Mouse (Mus musculus) kidney, embryonic 15.5 days (tissue): ENCODE results near the gene Crtc3. TPM values are rescaled to one million over a fixed set of nuclear protein-coding genes. Genes with fewer than 3 reads are reported as not detected.
A peak's percentile ranks its signal among the peaks of the same experiment; 100 is the strongest.

ENCODE experiments used
- ATAC-seq: fragments of 200-750 bp; cut with Nextera tagmentation; replicated peaks from 2 replicates; pipeline ENCODE4 v1.8.0; 2017; ENCODE audit warnings: moderate TSS enrichment; ENCODE audit not compliant: low FRiP score
- H3K27ac ChIP-seq: fragments of 300-500 bp; sonication (generic); 2 replicates; pipeline ENCODE4 v1.5.1; 2015; ENCODE audit warnings: mild to moderate bottlenecking, inconsistent platforms
- H3K27me3 ChIP-seq: fragments of 300-500 bp; sonication (generic); 2 replicates; pipeline ENCODE4 v1.6.1; 2015; ENCODE audit warnings: inconsistent platforms
- H3K36me3 ChIP-seq: fragments of 300-500 bp; sonication (generic); 2 replicates; pipeline ENCODE4 v1.6.1; 2015; ENCODE audit warnings: inconsistent platforms
- H3K4me1 ChIP-seq: fragments of 300-500 bp; sonication (generic); 2 replicates; pipeline ENCODE4 v1.6.1; 2015; ENCODE audit warnings: inconsistent platforms
- H3K4me2 ChIP-seq: fragments of 300-500 bp; sonication (generic); 2 replicates; pipeline ENCODE4 v1.6.1; 2015; ENCODE audit warnings: moderate library complexity, mild to moderate bottlenecking, inconsistent platforms
- H3K4me3 ChIP-seq: fragments of 300-500 bp; sonication (generic); replicated peaks from 2 replicates; pipeline ENCODE4 v1.5.1; 2015; ENCODE audit warnings: mild to moderate bottlenecking, inconsistent platforms
- H3K9ac ChIP-seq: fragments of 300-500 bp; sonication (generic); 2 replicates; pipeline ENCODE4 v1.6.1; 2015; ENCODE audit warnings: mild to moderate bottlenecking, inconsistent platforms
- H3K9me3 ChIP-seq: fragments of 300-500 bp; sonication (generic); replicated peaks from 2 replicates; pipeline ENCODE4 v1.6.1; 2016; ENCODE audit warnings: inconsistent platforms
- WGBS: fragments of 180-500 bp; shearing (Covaris S2); methylation state at CpG from one replicate; pipeline ENCODE4 v1.1.7; 2015; ENCODE audit warnings: mixed read lengths; 5-methylcytosine and 5-hydroxymethylcytosine counted together
- polyA plus RNA-seq: library from polyadenylated mRNA; unstranded; fragments of >200 nt; fragmentation: Nextera tagmentation; extraction: Ambion mirVana; gene quantifications from 2 replicates; pipeline ENCODE4 v1.2.1, GENCODE M21; 2015

The Crtc3 gene
- polyA plus RNA-seq, 1 experiment from 2014 or later, result 21.9 TPM

GRCm38 (mm10) chr7:80682630-80683029 lies 6.0 kb downstream of the Crtc3 start:
- no peaks in the 10 kb centered on the region for H3K9me3 ChIP-seq
- no peak overlapping the region for H3K4me3 ChIP-seq
- no peak overlapping the region for H3K9ac ChIP-seq
- WGBS, result 60% methylated on average over 1 of the region's 1 CpGs
- no peak overlapping the region for H3K4me2 ChIP-seq
- ATAC-seq, result no peak
- H3K4me1 ChIP-seq, result peaks cover 37% of the 10 kb centered on the region
- H3K27me3 ChIP-seq, result no peaks in the 10 kb centered on the region
- no peak overlapping the region for H3K27ac ChIP-seq
- no peaks in the 10 kb centered on the region for H3K36me3 ChIP-seq

DNA sequence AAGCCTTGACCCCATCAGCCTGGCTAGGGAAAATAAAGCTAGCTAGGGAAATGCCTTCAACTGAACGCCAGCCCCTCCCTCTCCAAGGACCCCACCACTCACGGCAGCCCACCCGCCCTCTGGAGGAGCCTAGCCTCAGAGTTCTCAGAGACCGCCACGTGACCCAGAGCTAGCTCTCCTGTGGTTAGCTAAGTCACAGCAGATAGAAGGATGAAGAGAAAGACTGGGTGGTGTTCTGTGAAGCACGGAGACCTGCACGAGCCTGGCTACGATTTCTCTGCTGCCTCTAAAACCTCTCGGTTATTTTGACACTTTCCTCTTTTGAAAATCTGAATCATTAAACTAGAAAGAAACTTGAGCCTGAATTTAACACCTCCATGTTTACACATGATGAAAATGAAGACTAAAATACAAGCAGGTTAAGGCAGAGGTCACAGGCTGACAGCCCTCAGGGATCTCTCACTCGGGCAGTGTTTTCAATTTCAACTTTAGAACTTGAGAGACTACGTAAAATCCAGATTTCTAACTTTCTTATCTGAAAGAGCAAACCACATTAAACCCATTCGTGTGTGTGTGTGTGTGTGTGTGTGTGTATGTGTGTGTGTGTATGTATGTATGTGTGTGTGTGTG lies 8.3 kb downstream of the Crtc3 start:
- peak; percentile 75 for ATAC-seq
- WGBS, result 13% methylated on average over 12 of the region's 12 CpGs
- H3K4me2 ChIP-seq, result 0 out of 2 replicates have a peak overlapping the region, but pooled peaks have one; percentile 21

GRCm38 (mm10) chr7:80672323-80672722 lies 16.4 kb downstream of the Crtc3 start:
- no peak overlapping the region for H3K4me3 ChIP-seq
- no peak overlapping the region for H3K4me2 ChIP-seq
- H3K9me3 ChIP-seq, result no peaks in the 10 kb centered on the region
- H3K27me3 ChIP-seq, result no peaks in the 10 kb centered on the region
- WGBS, result 67% methylated on average over 3 of the region's 3 CpGs
- peaks cover 10% of the 10 kb centered on the region for H3K4me1 ChIP-seq
- no peak overlapping the region for H3K27ac ChIP-seq
- ATAC-seq, result no peak
- H3K36me3 ChIP-seq, result peaks cover 17% of the 10 kb centered on the region
- H3K9ac ChIP-seq, result no peak overlapping the region

More for the DNA sequence above, 8.3 kb downstream of the Crtc3 start:
- Histone ChIP-seq H3K4me1 (peaks cover 25% of the 10 kb centered on the region), H3K36me3 (peaks cover 11% of the 10 kb centered on the region), H3K27me3 (no peaks in the 10 kb centered on the region), H3K4me3 (no peak overlapping the region), H3K9ac (no peak overlapping the region), H3K9me3 (no peaks in the 10 kb centered on the region), H3K27ac (peak overlapping the region; percentile 32; the same call in 1 of the 2 replicates)

GRCm38 (mm10) chr7:80670889-80671288 lies 17.8 kb downstream of the Crtc3 start:
- Histone ChIP-seq H3K36me3 (peaks cover 6% of the 10 kb centered on the region), H3K9ac (no peak overlapping the region), H3K4me1 (peaks cover 22% of the 10 kb centered on the region), H3K4me2 (no peak overlapping the region), H3K9me3 (no peaks in the 10 kb centered on the region), H3K27ac (no peak overlapping the region), H3K27me3 (no peaks in the 10 kb centered on the region), H3K4me3 (no peak overlapping the region)
- WGBS, result 83% methylated on average over 6 of the region's 6 CpGs
- ATAC-seq, result no peak

DNA sequence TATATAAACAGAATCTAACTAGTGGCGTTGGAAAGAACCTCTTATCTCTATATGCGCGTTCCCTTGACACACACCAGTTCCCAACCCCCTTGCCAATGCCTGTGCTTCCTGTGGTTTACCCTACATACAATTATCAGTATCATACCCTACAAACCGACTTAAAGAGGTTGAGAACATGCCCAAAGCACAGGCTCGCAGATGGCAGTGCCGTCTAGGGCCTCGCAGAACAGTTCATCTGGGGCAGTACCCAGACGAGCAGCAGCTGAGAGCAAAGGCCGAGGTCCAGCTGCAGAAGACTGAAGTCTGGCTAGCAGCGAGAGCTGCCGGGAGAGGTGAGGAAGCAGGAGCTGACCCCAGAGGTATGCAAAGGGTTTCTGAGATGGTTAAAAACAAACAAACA lies 21.5 kb downstream of the Crtc3 start:
- Histone ChIP-seq H3K9ac (no peak overlapping the region), H3K27ac (peak overlapping the region; percentile 75), H3K9me3 (no peaks in the 10 kb centered on the region), H3K4me1 (peaks cover 25% of the 10 kb centered on the region), H3K36me3 (peaks cover 2% of the 10 kb centered on the region; the same call in 1 of the 2 replicates), H3K27me3 (no peaks in the 10 kb centered on the region), H3K4me3 (no peak overlapping the region), H3K4me2 (peak overlapping the region; percentile 16; the same call in 1 of the 2 replicates)
- 40% methylated on average over 11 of the region's 11 CpGs for WGBS
- 0 out of 2 replicates have a peak, but pooled peaks have one; percentile 3 for ATAC-seq

DNA sequence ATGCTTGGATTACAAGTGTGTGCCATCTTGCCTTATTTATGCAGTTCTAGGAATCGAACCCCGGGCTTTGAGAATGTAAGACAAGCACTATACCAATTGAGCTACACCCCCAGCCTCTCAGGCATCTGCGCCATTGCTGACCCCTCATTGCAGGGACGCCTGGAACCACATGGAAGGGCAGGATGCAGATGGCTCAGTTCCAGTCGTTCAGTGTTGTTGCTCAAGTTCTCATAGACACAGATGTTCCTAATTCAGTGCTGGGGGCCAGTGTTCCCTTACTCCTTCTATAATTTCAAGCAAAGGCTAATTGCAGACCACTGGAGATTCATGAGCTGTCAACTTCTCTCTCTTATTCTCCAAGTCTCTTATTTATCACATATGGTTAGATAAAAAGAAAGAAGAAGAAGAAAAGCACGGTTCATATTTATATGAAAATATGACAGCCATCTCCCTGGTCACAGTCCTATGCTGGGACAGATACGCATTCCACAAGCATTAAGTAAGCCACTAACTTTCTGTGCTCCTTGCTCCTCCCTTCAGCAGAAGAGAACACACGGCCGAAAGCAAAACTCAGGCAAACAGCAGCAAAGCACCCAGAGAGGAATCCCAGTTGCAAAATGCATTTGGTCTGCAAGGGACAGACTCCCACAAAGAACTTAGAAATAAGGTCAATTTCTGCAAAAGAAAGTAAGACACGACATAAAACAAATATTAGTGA lies 22.3 kb downstream of the Crtc3 start:
- H3K4me1 ChIP-seq, result peaks cover 25% of the 10 kb centered on the region
- no peaks in the 10 kb centered on the region for H3K9me3 ChIP-seq
- no peaks in the 10 kb centered on the region for H3K27me3 ChIP-seq
- 41% methylated on average over 10 of the region's 10 CpGs for WGBS
- peak; percentile 76 for ATAC-seq
- no peak overlapping the region for H3K9ac ChIP-seq
- H3K27ac ChIP-seq, result peak overlapping the region; percentile 75
- no peak overlapping the region for H3K4me2 ChIP-seq
- H3K4me3 ChIP-seq, result no peak overlapping the region
- peaks cover 2% of the 10 kb centered on the region; the same call in 1 of the 2 replicates for H3K36me3 ChIP-seq

GRCm38 (mm10) chr7:80661082-80661481 lies 27.6 kb downstream of the Crtc3 start:
- H3K4me2 ChIP-seq, result no peak overlapping the region
- no peak overlapping the region for H3K27ac ChIP-seq
- H3K9me3 ChIP-seq, result no peaks in the 10 kb centered on the region
- H3K4me3 ChIP-seq, result no peak overlapping the region
- H3K36me3 ChIP-seq, result no peaks in the 10 kb centered on the region; the same call in 1 of the 2 replicates
- no peak for ATAC-seq
- 89% methylated on average over 4 of the region's 4 CpGs for WGBS
- no peaks in the 10 kb centered on the region for H3K27me3 ChIP-seq
- no peak overlapping the region for H3K9ac ChIP-seq
- H3K4me1 ChIP-seq, result peaks cover 15% of the 10 kb centered on the region

DNA sequence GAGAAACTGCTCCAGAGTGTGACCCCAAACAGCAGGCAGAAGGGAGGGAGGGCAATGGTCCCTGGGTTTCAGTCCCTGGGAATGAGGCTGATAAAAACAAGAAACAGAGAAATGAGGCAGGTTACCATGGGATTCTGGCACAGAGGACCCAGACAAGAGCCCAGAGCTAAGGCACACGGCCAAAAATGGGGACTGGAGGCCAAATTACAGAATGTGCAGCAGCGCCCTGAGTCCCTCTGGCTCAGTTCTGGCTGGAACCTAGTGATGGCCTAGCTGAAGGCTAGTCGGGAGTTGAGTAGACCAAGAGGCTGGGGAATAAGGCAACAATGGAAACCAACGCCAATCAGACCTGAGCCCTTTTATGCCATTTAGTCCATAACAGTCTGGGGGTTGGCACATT lies 28.1 kb downstream of the Crtc3 start:
- Histone ChIP-seq H3K9ac (no peak overlapping the region), H3K4me2 (no peak overlapping the region), H3K36me3 (no peaks in the 10 kb centered on the region; the same call in 1 of the 2 replicates), H3K4me3 (no peak overlapping the region), H3K9me3 (no peaks in the 10 kb centered on the region), H3K27ac (0 out of 2 replicates have a peak overlapping the region, but pooled peaks have one; percentile 1), H3K27me3 (no peaks in the 10 kb centered on the region), H3K4me1 (peaks cover 10% of the 10 kb centered on the region)
- ATAC-seq, result no peak
- 83% methylated on average over 4 of the region's 4 CpGs for WGBS

GRCm38 (mm10) chr7:80657896-80658295 lies 30.8 kb downstream of the Crtc3 start:
- H3K27me3 ChIP-seq, result no peaks in the 10 kb centered on the region
- ATAC-seq, result no peak
- H3K36me3 ChIP-seq, result no peaks in the 10 kb centered on the region
- H3K9ac ChIP-seq, result no peak overlapping the region
- peaks cover 14% of the 10 kb centered on the region for H3K4me1 ChIP-seq
- 41% methylated on average over 8 of the region's 8 CpGs for WGBS
- H3K4me3 ChIP-seq, result no peak overlapping the region
- H3K9me3 ChIP-seq, result no peaks in the 10 kb centered on the region
- H3K4me2 ChIP-seq, result no peak overlapping the region
- H3K27ac ChIP-seq, result peak overlapping the region; percentile 46

DNA sequence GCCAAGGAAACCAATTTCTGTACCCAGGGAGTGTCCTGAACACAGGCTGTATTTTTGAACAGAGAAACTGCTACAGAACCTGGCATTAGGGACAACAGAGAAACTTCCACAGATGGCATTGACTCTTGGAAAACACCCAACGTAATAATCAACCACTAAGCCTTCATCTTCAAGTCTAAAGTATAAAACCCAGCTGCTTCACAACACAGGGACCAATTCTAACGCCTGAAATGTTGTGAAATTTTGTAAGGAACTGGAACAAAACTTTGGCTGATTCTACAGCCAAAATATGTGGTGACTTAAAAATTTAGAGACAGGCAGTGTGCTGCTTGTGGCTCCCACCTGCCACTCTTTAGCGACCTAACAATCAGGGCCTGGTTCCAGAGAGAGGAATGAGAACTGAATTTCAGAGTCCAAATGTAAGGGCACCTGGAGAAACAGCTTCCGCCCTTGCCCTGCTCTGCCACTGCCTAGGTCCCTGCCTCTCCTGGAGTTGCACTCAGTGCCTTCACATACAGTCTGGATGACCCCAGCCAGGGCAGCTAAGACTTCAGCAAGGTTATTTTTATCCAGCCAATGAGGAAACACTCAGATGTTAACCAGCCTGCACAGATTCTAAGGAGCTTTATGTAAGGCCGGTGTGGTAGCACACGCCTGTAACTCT lies 33.2 kb downstream of the Crtc3 start:
- whole genome bisulfite sequencing, result 79% methylated on average over 6 of the region's 6 CpGs
- no peaks in the 10 kb centered on the region for H3K27me3 ChIP-seq
- H3K9me3 ChIP-seq, result no peaks in the 10 kb centered on the region
- H3K27ac ChIP-seq, result no peak overlapping the region
- no peak overlapping the region for H3K4me2 ChIP-seq
- no peaks in the 10 kb centered on the region for H3K36me3 ChIP-seq
- H3K4me1 ChIP-seq, result peaks cover 20% of the 10 kb centered on the region
- H3K9ac ChIP-seq, result no peak overlapping the region
- ATAC-seq, result no peak
- no peak overlapping the region for H3K4me3 ChIP-seq

- Histone ChIP-seq H3K9me3 (no peaks in the 10 kb centered on the region), H3K9ac (no peak overlapping the region), H3K4me2 (no peak overlapping the region), H3K27ac (no peak overlapping the region), H3K36me3 (no peaks in the 10 kb centered on the region; the same call in 1 of the 2 replicates), H3K27me3 (no peaks in the 10 kb centered on the region), H3K4me3 (no peak overlapping the region), H3K4me1 (peaks cover 20% of the 10 kb centered on the region)
- no peak for ATAC-seq
- 81% methylated on average over 5 of the region's 5 CpGs for WGBS
Measured at GRCm38 (mm10) chr7:80654926-80655325, 33.8 kb downstream of the Crtc3 start.

DNA sequence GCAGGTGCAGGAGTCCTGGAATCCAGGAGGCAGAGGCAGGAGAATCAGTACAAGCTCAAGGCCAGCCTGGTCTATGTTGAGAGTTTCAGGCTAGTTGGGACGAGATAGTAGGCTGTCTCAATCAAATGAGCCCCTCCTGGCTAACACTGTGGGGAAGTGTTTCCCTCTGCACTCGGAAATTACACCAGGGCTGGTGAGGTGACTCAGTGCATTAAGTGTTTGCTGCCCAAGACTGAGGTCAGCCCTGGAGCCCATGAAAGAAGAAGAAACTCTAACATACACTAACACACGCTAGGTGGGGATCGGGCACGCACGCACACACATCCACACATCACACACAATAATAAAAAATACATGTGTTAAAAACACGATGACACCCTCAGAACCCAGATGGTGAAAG lies 34.3 kb downstream of the Crtc3 start:
- Histone ChIP-seq H3K4me2 (no peak overlapping the region), H3K27me3 (no peaks in the 10 kb centered on the region), H3K4me1 (peaks cover 20% of the 10 kb centered on the region), H3K27ac (no peak overlapping the region), H3K4me3 (no peak overlapping the region), H3K9ac (no peak overlapping the region), H3K36me3 (no peaks in the 10 kb centered on the region; the same call in 1 of the 2 replicates), H3K9me3 (no peaks in the 10 kb centered on the region)
- ATAC-seq, result no peak
- WGBS, result 90% methylated on average over 7 of the region's 7 CpGs
